Mouse (Mus musculus) G1E (cell line): Measurements from ENCODE around the gene Ccdc194.

Experiments used
- CTCF ChIP-seq: IDR thresholded peaks from 2 replicates; pipeline ENCODE4 v1.5.1; 2012; ENCODE audit warnings: low read depth, low read length, inconsistent platforms, mixed read lengths
- GATA1 ChIP-seq: IDR thresholded peaks from 2 replicates; pipeline ENCODE4 v1.6.1; 2012; ENCODE audit warnings: borderline replicate concordance, low read length, inconsistent platforms, mixed read lengths
- GATA2 ChIP-seq: IDR thresholded peaks from 2 replicates; pipeline ENCODE4 v1.6.1; 2012; ENCODE audit warnings: low read depth, low read length, inconsistent platforms, borderline replicate concordance
- TAL1 ChIP-seq: conservative IDR thresholded peaks from 2 replicates; pipeline ENCODE4 v1.6.1; 2012; ENCODE audit warnings: low read depth, low read length, inconsistent platforms, mixed read lengths

DNA sequence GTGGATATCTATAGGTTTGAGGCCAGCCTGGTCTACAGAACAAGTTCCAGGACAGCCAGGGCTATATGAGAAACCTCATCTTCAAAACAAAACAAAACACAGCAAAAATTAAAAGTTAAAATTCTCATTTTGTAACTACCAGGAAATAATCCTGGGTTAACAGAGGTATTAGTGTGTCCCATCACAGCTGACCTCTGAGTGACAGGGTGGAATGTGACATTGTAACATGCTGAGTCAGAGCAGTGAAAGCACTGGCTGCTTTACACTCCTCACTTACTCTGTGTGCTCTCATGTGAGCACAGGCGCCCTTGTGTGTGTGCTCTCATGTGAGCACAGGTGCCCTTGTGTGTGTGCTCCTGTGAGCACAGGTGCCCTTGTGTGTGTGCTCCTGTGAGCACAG is 49.5 kb upstream of the Ccdc194 start:
- TF ChIP-seq CTCF (no peak), TAL1 (no peak), GATA1 (no peak), GATA2 (no peak)
